Mouse (Mus musculus) myocyte (in vitro differentiated cells): ENCODE data around the gene Tnip3. TPM values are rescaled to one million over a fixed set of nuclear protein-coding genes. Genes with fewer than 3 reads are reported as not detected.

Source experiments
- H3K27me3 ChIP-seq: one replicate; pipeline ENCODE4 v1.6.1; 2011; ENCODE audit not compliant: control insufficient read depth, insufficient read depth, insufficient read length
- H3K36me3 ChIP-seq: one replicate; pipeline ENCODE4 v1.6.1; 2011; ENCODE audit not compliant: control insufficient read depth, insufficient read depth
- H3K4me2 ChIP-seq: one replicate; pipeline ENCODE4 v1.6.1; 2011; ENCODE audit warnings: low read depth, control low read depth
- H3K4me3 ChIP-seq: one replicate; pipeline ENCODE4 v1.5.1; 2011; ENCODE audit warnings: mild to moderate bottlenecking, control low read depth, moderate library complexity
- H3K79me2 ChIP-seq: one replicate; pipeline ENCODE4 v1.6.1; 2011; ENCODE audit not compliant: control insufficient read depth, insufficient read depth
- H3ac ChIP-seq: one replicate; pipeline ENCODE4 v1.6.1; 2011; ENCODE audit not compliant: control insufficient read depth, insufficient read length
- CEBPB ChIP-seq: IDR thresholded peaks from 2 replicates; pipeline ENCODE4 v1.6.1; 2011; ENCODE audit warnings: mild to moderate bottlenecking, moderate library complexity; ENCODE audit not compliant: poor library complexity, insufficient read depth, severe bottlenecking
- E2F4 ChIP-seq: IDR thresholded peaks from one replicate; pipeline ENCODE4 v1.6.1; 2011; ENCODE audit warnings: mild to moderate bottlenecking, control low read depth, moderate library complexity; ENCODE audit not compliant: insufficient read depth
- MYOD1 ChIP-seq, 3 experiments: IDR thresholded peaks; one replicate each; pipeline ENCODE4 v1.6.1; 2011; ENCODE audit warnings: control low read depth in 2 of 3, low read depth in 2 of 3, mild to moderate bottlenecking in 2 of 3, moderate library complexity in 1 of 3; ENCODE audit not compliant: insufficient read length in 2 of 3, control insufficient read depth in 1 of 3
- MYOG ChIP-seq, 3 experiments: IDR thresholded peaks; one replicate each; pipeline ENCODE4 v1.6.1; 2011; ENCODE audit warnings: control low read depth in 2 of 3, low read depth in 2 of 3, mild to moderate bottlenecking in 2 of 3; ENCODE audit not compliant: insufficient read length in 2 of 3, control insufficient read depth in 1 of 3, insufficient read depth in 1 of 3
- POLR2A ChIP-seq: IDR thresholded peaks from one replicate; pipeline ENCODE4 v1.6.1; 2011; ENCODE audit warnings: low read depth, mild to moderate bottlenecking, control low read depth, moderate library complexity; ENCODE audit not compliant: insufficient read length
- POLR2AphosphoS2 ChIP-seq: IDR thresholded peaks from one replicate; pipeline ENCODE4 v1.6.1; 2011; ENCODE audit warnings: low read depth, control low read depth; ENCODE audit not compliant: insufficient read length
- REST ChIP-seq: IDR thresholded peaks from one replicate; pipeline ENCODE4 v1.6.1; 2011; ENCODE audit warnings: mild to moderate bottlenecking, control low read depth, moderate library complexity; ENCODE audit not compliant: insufficient read depth, insufficient read length
- SRF ChIP-seq: IDR thresholded peaks from one replicate; pipeline ENCODE4 v1.6.1; 2011; ENCODE audit warnings: low read depth; ENCODE audit not compliant: control insufficient read depth, insufficient read length
- TCF12 ChIP-seq: IDR thresholded peaks from one replicate; pipeline ENCODE4 v1.6.1; 2011; ENCODE audit warnings: mild to moderate bottlenecking, control low read depth; ENCODE audit not compliant: poor library complexity, insufficient read depth, severe bottlenecking
- TCF3 ChIP-seq: IDR thresholded peaks from one replicate; pipeline ENCODE4 v1.6.1; 2011; ENCODE audit warnings: low read depth, control low read depth; ENCODE audit not compliant: insufficient read length
- polyA plus RNA-seq: library from polyadenylated mRNA; unstranded; fragments of >200 nt; fragmentation: generic; extraction: Trizol; gene quantifications from one replicate; pipeline ENCODE4 v1.2.1, GENCODE M21; 2012; ENCODE audit warnings: missing spikeins

The Tnip3 gene
- polyA plus RNA-seq, 1 experiment = 0.02 TPM

DNA sequence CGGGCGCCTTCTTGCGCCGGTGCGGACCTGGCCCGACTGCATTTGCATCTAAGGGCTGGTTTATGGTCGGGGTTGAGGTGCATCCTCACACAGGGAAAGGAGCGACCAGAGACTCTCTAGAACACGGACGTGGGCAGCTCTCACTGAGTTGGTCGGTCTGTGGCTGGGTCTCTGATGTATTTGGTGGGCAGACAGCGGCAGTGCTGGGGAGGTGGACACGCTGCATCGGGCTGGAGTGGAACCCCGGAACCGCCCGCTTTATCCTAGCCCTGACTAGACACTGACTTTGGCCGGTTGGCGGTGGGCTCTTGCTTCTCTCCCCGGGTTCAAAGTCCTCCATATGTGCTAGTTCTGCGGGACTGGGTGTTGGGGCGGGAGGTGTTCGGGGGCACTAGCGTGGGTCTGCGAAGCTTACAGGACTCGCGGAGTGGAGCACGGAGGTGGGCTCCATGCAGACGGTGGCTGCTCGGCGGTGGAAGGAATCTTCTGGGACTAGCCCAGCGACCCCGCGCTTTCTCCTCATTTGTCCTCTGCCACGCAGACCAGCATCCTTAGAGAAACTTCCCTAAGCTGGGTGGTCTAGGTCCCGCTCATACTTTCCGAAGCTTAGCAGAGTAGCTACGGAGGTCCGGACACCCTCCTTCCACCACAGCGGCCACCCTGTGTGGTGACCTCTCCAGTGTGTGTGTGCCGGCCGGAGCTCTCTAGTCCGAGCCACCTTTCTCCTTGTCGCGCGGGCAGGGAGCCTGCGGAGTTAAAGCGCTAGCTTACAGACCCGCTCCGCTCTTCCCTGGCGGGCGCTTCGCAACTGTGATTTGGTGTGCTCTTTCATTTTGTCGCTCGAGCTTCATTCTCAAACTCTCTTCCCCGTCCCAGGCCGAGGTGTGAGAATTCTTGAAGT is 147.3 kb downstream of the Tnip3 start:
- Histone ChIP-seq H3K4me3 (no peak overlapping the region), H3K36me3 (no peaks in the 10 kb centered on the region), H3ac (no peak overlapping the region), H3K4me2 (peak overlapping the region; percentile 62), H3K27me3 (peaks cover 22% of the 10 kb centered on the region), H3K79me2 (no peaks in the 10 kb centered on the region)
- TF ChIP-seq REST (no peak), POLR2A (no peak), E2F4 (no peak), POLR2AphosphoS2 (no peak), TCF3 (no peak), MYOD1 (IDR thresholded peaks at IDR 0.05; ENCODE audit: control insufficient read depth in 1 of 3, insufficient read length in 2 of 3, low read depth in 2 of 3) (no peak), MYOG (IDR thresholded peaks at IDR 0.05; ENCODE audit: control insufficient read depth in 1 of 3, insufficient read depth in 1 of 3, insufficient read length in 2 of 3, low read depth in 2 of 3) (no peak), TCF12 (no peak), SRF (no peak), CEBPB (no peak)

Other genes with a start within 250 kb of the Tnip3 start
- gene C130060K24Rik, start 144.2 kb upstream of the Tnip3 start, polyA plus RNA-seq = not detected
- gene Ndnf, start 146.3 kb downstream of the Tnip3 start, polyA plus RNA-seq = under 0.01 TPM